Mouse (Mus musculus): ENCODE measurements at regions not wholly inside any gene's neighbourhood (a gene's known extent, or its start where the extent isn't known, plus 50 kb on each side); places are given as distances from the start of the nearest gene placed in this dataset.

- no peaks in the 10 kb centered on the region for H3K9me3 ChIP-seq (ENCODE audit: control insufficient read depth, low read length)
- H3K4me2 ChIP-seq: no peak overlapping the region
- no peaks in the 10 kb centered on the region for H3K27me3 ChIP-seq (ENCODE audit: control insufficient read depth, insufficient read depth, low read length)
- no peaks in the 10 kb centered on the region for H3K4me1 ChIP-seq (ENCODE audit: control insufficient read depth, insufficient read depth, low read length)
- H3K27ac ChIP-seq (ENCODE audit: low read depth, low read length): no peak overlapping the region
- H3K36me3 ChIP-seq (ENCODE audit: control insufficient read depth, insufficient read depth, low read length): no peaks in the 10 kb centered on the region
- no peak overlapping the region for H3K9ac ChIP-seq (ENCODE audit: low read length)
- DNase-seq (ENCODE audit: low spot score, missing footprints) (no peak), ATAC-seq (ENCODE audit: low FRiP score) (no peak)
- WGBS: 78% methylated on average over 1 of the region's 1 CpGs
- no peak overlapping the region for H3K4me3 ChIP-seq (ENCODE audit: low read depth, low read length)
These were observed 107.8 kb downstream of the Basp1 start for GRCm38 (mm10) chr15:25305801-25306200.

GRCm38 (mm10) chr15:25303379-25303778, 110.2 kb downstream of the Basp1 start:
- Histone ChIP-seq H3K27me3 (ENCODE audit: control insufficient read depth, insufficient read depth, low read length) (no peaks in the 10 kb centered on the region), H3K27ac (ENCODE audit: low read depth, low read length) (no peak overlapping the region), H3K4me1 (ENCODE audit: control insufficient read depth, insufficient read depth, low read length) (no peaks in the 10 kb centered on the region), H3K36me3 (ENCODE audit: control insufficient read depth, insufficient read depth, low read length) (no peaks in the 10 kb centered on the region), H3K9me3 (ENCODE audit: control insufficient read depth, low read length) (no peaks in the 10 kb centered on the region), H3K9ac (ENCODE audit: low read length) (no peak overlapping the region), H3K4me2 (no peak overlapping the region), H3K4me3 (ENCODE audit: low read depth, low read length) (no peak overlapping the region)
- ATAC-seq (ENCODE audit: low FRiP score) (no peak), DNase-seq (ENCODE audit: low spot score, missing footprints) (no peak)
- whole genome bisulfite sequencing: 86% methylated on average over 3 of the region's 3 CpGs

GRCm38 (mm10) chr15:25302671-25303294, 110.8 kb downstream of the Basp1 start:
- no peaks in the 10 kb centered on the region for H3K4me1 ChIP-seq (ENCODE audit: control insufficient read depth, insufficient read depth, low read length)
- no peaks in the 10 kb centered on the region for H3K27me3 ChIP-seq (ENCODE audit: control insufficient read depth, insufficient read depth, low read length)
- ATAC-seq (ENCODE audit: low FRiP score): no peak
- H3K9me3 ChIP-seq (ENCODE audit: control insufficient read depth, low read length): no peaks in the 10 kb centered on the region
- H3K4me2 ChIP-seq: no peak overlapping the region
- whole genome bisulfite sequencing: 78% methylated on average over 8 of the region's 8 CpGs
- H3K4me3 ChIP-seq (ENCODE audit: low read depth, low read length): no peak overlapping the region
- H3K36me3 ChIP-seq (ENCODE audit: control insufficient read depth, insufficient read depth, low read length): no peaks in the 10 kb centered on the region
- H3K27ac ChIP-seq (ENCODE audit: low read depth, low read length): no peak overlapping the region
- no peak for DNase-seq (ENCODE audit: low spot score, missing footprints)
- no peak overlapping the region for H3K9ac ChIP-seq (ENCODE audit: low read length)

GRCm38 (mm10) chr15:25301810-25302209, 111.8 kb downstream of the Basp1 start:
- 77% methylated on average over 3 of the region's 3 CpGs for WGBS

GRCm38 (mm10) chr15:25297278-25297677, 116.3 kb downstream of the Basp1 start:
- Histone ChIP-seq H3K27ac (ENCODE audit: low read depth, low read length) (no peak overlapping the region), H3K36me3 (ENCODE audit: control insufficient read depth, insufficient read depth, low read length) (no peaks in the 10 kb centered on the region), H3K4me3 (ENCODE audit: low read depth, low read length) (no peak overlapping the region), H3K27me3 (ENCODE audit: control insufficient read depth, insufficient read depth, low read length) (no peaks in the 10 kb centered on the region), H3K9ac (ENCODE audit: low read length) (no peak overlapping the region), H3K9me3 (ENCODE audit: control insufficient read depth, low read length) (no peaks in the 10 kb centered on the region), H3K4me1 (ENCODE audit: control insufficient read depth, insufficient read depth, low read length) (no peaks in the 10 kb centered on the region), H3K4me2 (no peak overlapping the region)
- ATAC-seq (ENCODE audit: low FRiP score) (no peak), DNase-seq (ENCODE audit: low spot score, missing footprints) (no peak)
- 83% methylated on average over 5 of the region's 5 CpGs for WGBS

More at GRCm38 (mm10) chr15:25301810-25302209, 111.8 kb downstream of the Basp1 start:
- Histone ChIP-seq H3K4me3 (ENCODE audit: low read depth, low read length) (no peak overlapping the region), H3K4me1 (ENCODE audit: control insufficient read depth, insufficient read depth, low read length) (no peaks in the 10 kb centered on the region), H3K9me3 (ENCODE audit: control insufficient read depth, low read length) (no peaks in the 10 kb centered on the region), H3K4me2 (no peak overlapping the region), H3K27me3 (ENCODE audit: control insufficient read depth, insufficient read depth, low read length) (no peaks in the 10 kb centered on the region), H3K36me3 (ENCODE audit: control insufficient read depth, insufficient read depth, low read length) (no peaks in the 10 kb centered on the region), H3K9ac (ENCODE audit: low read length) (no peak overlapping the region), H3K27ac (ENCODE audit: low read depth, low read length) (no peak overlapping the region)
- ATAC-seq (ENCODE audit: low FRiP score): no peak
- no peak for DNase-seq (ENCODE audit: low spot score, missing footprints)

GRCm38 (mm10) chr15:25296714-25297113, 116.8 kb downstream of the Basp1 start:
- ATAC-seq (ENCODE audit: low FRiP score): no peak

GRCm38 (mm10) chr15:25295753-25296152, 117.8 kb downstream of the Basp1 start:
- Histone ChIP-seq H3K27ac (ENCODE audit: low read depth, low read length) (no peak overlapping the region), H3K9me3 (ENCODE audit: control insufficient read depth, low read length) (no peaks in the 10 kb centered on the region), H3K9ac (ENCODE audit: low read length) (no peak overlapping the region), H3K4me1 (ENCODE audit: control insufficient read depth, insufficient read depth, low read length) (no peaks in the 10 kb centered on the region), H3K4me3 (ENCODE audit: low read depth, low read length) (no peak overlapping the region), H3K4me2 (no peak overlapping the region), H3K36me3 (ENCODE audit: control insufficient read depth, insufficient read depth, low read length) (no peaks in the 10 kb centered on the region), H3K27me3 (ENCODE audit: control insufficient read depth, insufficient read depth, low read length) (no peaks in the 10 kb centered on the region)
- 96% methylated on average over 6 of the region's 6 CpGs for WGBS
- ATAC-seq (ENCODE audit: low FRiP score): no peak
- no peak for DNase-seq (ENCODE audit: low spot score, missing footprints)

More at GRCm38 (mm10) chr15:25296714-25297113, 116.8 kb downstream of the Basp1 start:
- no peaks in the 10 kb centered on the region for H3K4me1 ChIP-seq (ENCODE audit: control insufficient read depth, insufficient read depth, low read length)
- H3K4me2 ChIP-seq: no peak overlapping the region
- no peaks in the 10 kb centered on the region for H3K27me3 ChIP-seq (ENCODE audit: control insufficient read depth, insufficient read depth, low read length)
- H3K27ac ChIP-seq (ENCODE audit: low read depth, low read length): no peak overlapping the region
- H3K4me3 ChIP-seq (ENCODE audit: low read depth, low read length): no peak overlapping the region
- no peaks in the 10 kb centered on the region for H3K9me3 ChIP-seq (ENCODE audit: control insufficient read depth, low read length)
- no peak overlapping the region for H3K9ac ChIP-seq (ENCODE audit: low read length)
- H3K36me3 ChIP-seq (ENCODE audit: control insufficient read depth, insufficient read depth, low read length): no peaks in the 10 kb centered on the region
- DNase-seq (ENCODE audit: low spot score, missing footprints): no peak
- WGBS: 93% methylated on average over 11 of the region's 11 CpGs

GRCm38 (mm10) chr15:25291231-25291691, 122.3 kb downstream of the Basp1 start:
- Histone ChIP-seq H3K36me3 (ENCODE audit: control insufficient read depth, insufficient read depth, low read length) (no peaks in the 10 kb centered on the region), H3K27ac (ENCODE audit: low read depth, low read length) (no peak overlapping the region), H3K9me3 (ENCODE audit: control insufficient read depth, low read length) (no peaks in the 10 kb centered on the region), H3K4me1 (ENCODE audit: control insufficient read depth, insufficient read depth, low read length) (no peaks in the 10 kb centered on the region), H3K9ac (ENCODE audit: low read length) (no peak overlapping the region), H3K27me3 (ENCODE audit: control insufficient read depth, insufficient read depth, low read length) (no peaks in the 10 kb centered on the region), H3K4me2 (no peak overlapping the region), H3K4me3 (ENCODE audit: low read depth, low read length) (no peak overlapping the region)
- WGBS: 67% methylated on average over 10 of the region's 10 CpGs
- DNase-seq (ENCODE audit: low spot score, missing footprints) (no peak), ATAC-seq (ENCODE audit: low FRiP score) (no peak)

GRCm38 (mm10) chr15:25287850-25288249, 125.7 kb downstream of the Basp1 start:
- H3K4me1 ChIP-seq (ENCODE audit: control insufficient read depth, insufficient read depth, low read length): no peaks in the 10 kb centered on the region
- WGBS: 77% methylated on average over 3 of the region's 3 CpGs
- DNase-seq (ENCODE audit: low spot score, missing footprints) (no peak), ATAC-seq (ENCODE audit: low FRiP score) (no peak)
- no peak overlapping the region for H3K4me2 ChIP-seq
- H3K9ac ChIP-seq (ENCODE audit: low read length): no peak overlapping the region
- H3K4me3 ChIP-seq (ENCODE audit: low read depth, low read length): no peak overlapping the region
- H3K27ac ChIP-seq (ENCODE audit: low read depth, low read length): no peak overlapping the region
- no peaks in the 10 kb centered on the region for H3K9me3 ChIP-seq (ENCODE audit: control insufficient read depth, low read length)
- no peaks in the 10 kb centered on the region for H3K27me3 ChIP-seq (ENCODE audit: control insufficient read depth, insufficient read depth, low read length)
- H3K36me3 ChIP-seq (ENCODE audit: control insufficient read depth, insufficient read depth, low read length): no peaks in the 10 kb centered on the region

Measured in midbrain, embryonic 11.5 days (tissue).